Mouse (Mus musculus): ENCODE measurements around the gene Emilin1.

- TF ChIP-seq CTCF (IDR thresholded peaks at IDR 0.05; ENCODE audit: low read depth), result no peak
- no peak for TF ChIP-seq EP300 (optimal IDR thresholded peaks at IDR 0.05)
These were observed 40.6 kb upstream of the Emilin1 start for GRCm38 (mm10) chr5:30872574-30872973.
